Mouse (Mus musculus) cortical plate, adult 2 months (tissue): Measurements from ENCODE around the gene Slc25a12.

Experiments
- CTCF ChIP-seq: fragments of 200-500 bp; IDR thresholded peaks from 2 replicates; pipeline ENCODE4 v1.5.1; 2011; ENCODE audit warnings: mild to moderate bottlenecking, control low read depth, low read length; ENCODE audit not compliant: insufficient read depth; ENCODE audit errors: extremely low read depth
- POLR2A ChIP-seq: fragments of 200-500 bp; IDR thresholded peaks from 2 replicates; pipeline ENCODE4 v1.6.1; 2011; ENCODE audit warnings: mild to moderate bottlenecking, low read length, control low read depth; ENCODE audit not compliant: insufficient read depth; ENCODE audit errors: extremely low read depth

DNA sequence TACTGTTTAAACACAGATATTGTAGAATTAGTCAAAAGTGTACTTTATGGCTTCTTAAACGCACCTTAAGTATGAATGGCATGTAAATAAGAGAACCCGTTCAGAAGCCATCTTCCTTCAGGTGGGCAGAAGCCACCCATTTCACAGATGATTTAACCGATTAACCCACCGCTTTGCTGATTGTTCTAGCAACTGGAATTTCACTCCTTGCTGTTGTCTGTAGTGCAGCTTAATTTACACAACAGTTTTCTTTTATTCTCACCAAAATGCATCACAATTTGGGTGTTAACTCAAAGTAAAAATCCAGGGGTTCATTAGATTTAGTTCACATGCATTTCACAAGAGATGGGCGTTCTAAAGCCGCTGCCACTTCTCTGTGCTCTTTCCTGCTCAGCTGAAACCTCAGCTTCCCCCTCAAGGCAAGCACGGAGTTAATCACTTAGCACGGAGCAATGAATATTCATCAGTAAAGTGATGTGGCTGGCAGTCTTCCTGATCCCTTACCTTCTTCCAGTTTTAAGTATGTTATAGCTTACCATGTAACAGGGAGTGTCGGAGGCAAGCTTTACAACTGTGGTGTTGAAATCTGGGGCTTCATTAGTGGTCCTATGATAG lies 124.4 kb downstream of the Slc25a12 start:
- TF ChIP-seq POLR2A (no peak), CTCF (no peak)
